Mouse (Mus musculus): ENCODE measurements around the gene Irf2bp1. TPM values are rescaled to one million over a fixed set of nuclear protein-coding genes. Genes with fewer than 3 reads are reported as not detected.

The Irf2bp1 gene
- polyA plus RNA-seq, 1 experiment from 2014 or later: 23.5 TPM

- H3K4me2 ChIP-seq (replicated peaks; ENCODE audit: low read depth, low read length): no peak overlapping the region
- WGBS: 90% methylated on average over 3 of the region's 3 CpGs
- 0 out of 2 replicates have a peak, but pooled peaks cover 4% of the 10 kb centered on the region for H3K9me3 ChIP-seq (ENCODE audit: low read length)
- H3K4me1 ChIP-seq (ENCODE audit: insufficient read depth, low read length): no peaks in the 10 kb centered on the region
- H3K27me3 ChIP-seq (ENCODE audit: insufficient read depth, low read length): peaks cover 7% of the 10 kb centered on the region
- no peak overlapping the region for H3K27ac ChIP-seq (ENCODE audit: low read length)
- H3K36me3 ChIP-seq (ENCODE audit: insufficient read depth, low read length): no peaks in the 10 kb centered on the region
- H3K4me3 ChIP-seq (ENCODE audit: low read length): no peak overlapping the region
- no peak for ATAC-seq (ENCODE audit: low FRiP score, low TSS enrichment)
- no peak overlapping the region for H3K9ac ChIP-seq (replicated peaks; ENCODE audit: low read length)
These were observed 32.9 kb upstream of the Irf2bp1 start for GRCm38 (mm10) chr7:18970956-18971355.

GRCm38 (mm10) chr7:18978381-18978780, 25.5 kb upstream of the Irf2bp1 start:
- Histone ChIP-seq H3K27me3 (ENCODE audit: insufficient read depth, low read length) (no peaks in the 10 kb centered on the region), H3K4me3 (ENCODE audit: low read length) (no peak overlapping the region), H3K4me2 (replicated peaks; ENCODE audit: low read depth, low read length) (no peak overlapping the region), H3K9ac (replicated peaks; ENCODE audit: low read length) (no peak overlapping the region), H3K36me3 (ENCODE audit: insufficient read depth, low read length) (no peaks in the 10 kb centered on the region), H3K9me3 (ENCODE audit: low read length) (no peaks in the 10 kb centered on the region), H3K27ac (ENCODE audit: low read length) (no peak overlapping the region), H3K4me1 (ENCODE audit: insufficient read depth, low read length) (no peaks in the 10 kb centered on the region)
- 84% methylated on average over 9 of the region's 9 CpGs for WGBS
- no peak for ATAC-seq (ENCODE audit: low FRiP score, low TSS enrichment)

GRCm38 (mm10) chr7:18986503-18986902, 17.3 kb upstream of the Irf2bp1 start:
- no peaks in the 10 kb centered on the region for H3K9me3 ChIP-seq (ENCODE audit: low read length)
- no peak overlapping the region for H3K4me2 ChIP-seq (replicated peaks; ENCODE audit: low read depth, low read length)
- H3K36me3 ChIP-seq (ENCODE audit: insufficient read depth, low read length): no peaks in the 10 kb centered on the region
- no peak overlapping the region for H3K4me3 ChIP-seq (ENCODE audit: low read length)
- no peak overlapping the region for H3K9ac ChIP-seq (replicated peaks; ENCODE audit: low read length)
- peaks cover 11% of the 10 kb centered on the region for H3K4me1 ChIP-seq (ENCODE audit: insufficient read depth, low read length)
- 0 out of 2 replicates have a peak, but pooled peaks cover 6% of the 10 kb centered on the region for H3K27me3 ChIP-seq (ENCODE audit: insufficient read depth, low read length)
- WGBS: 72% methylated on average over 2 of the region's 2 CpGs
- H3K27ac ChIP-seq (ENCODE audit: low read length): no peak overlapping the region
- no peak for ATAC-seq (ENCODE audit: low FRiP score, low TSS enrichment)

- no peak within 1 kb of the TSS for H3K27ac ChIP-seq (ENCODE audit: low read length)
- 0 out of 2 replicates have a peak, but pooled peaks cover 12% of the 10 kb centered on the region for H3K27me3 ChIP-seq (ENCODE audit: insufficient read depth, low read length)
- no peaks in the 10 kb centered on the region for H3K9me3 ChIP-seq (ENCODE audit: low read length)
- H3K4me1 ChIP-seq (ENCODE audit: insufficient read depth, low read length): peaks cover 17% of the 10 kb centered on the region
- no peak within 1 kb of the TSS for H3K4me2 ChIP-seq (replicated peaks; ENCODE audit: low read depth, low read length)
- WGBS: 37% methylated on average over 2 of the region's 2 CpGs
- no peak within 1 kb of the TSS for H3K4me3 ChIP-seq (ENCODE audit: low read length)
- ATAC-seq (ENCODE audit: low FRiP score, low TSS enrichment): no peak
- H3K9ac ChIP-seq (replicated peaks; ENCODE audit: low read length): no peak within 1 kb of the TSS
- H3K36me3 ChIP-seq (ENCODE audit: insufficient read depth, low read length): no peaks in the 10 kb centered on the region
These were observed 16.7 kb upstream of the Irf2bp1 start, which contains the start of gene Nanos2 for GRCm38 (mm10) chr7:18987100-18987499. Nanos2 (plus strand) TSS chr7:18987400.

GRCm38 (mm10) chr7:18987747-18988146, 16.1 kb upstream of the Irf2bp1 start:
- H3K4me2 ChIP-seq (replicated peaks; ENCODE audit: low read depth, low read length): no peak overlapping the region
- no peaks in the 10 kb centered on the region for H3K9me3 ChIP-seq (ENCODE audit: low read length)
- no peaks in the 10 kb centered on the region for H3K36me3 ChIP-seq (ENCODE audit: insufficient read depth, low read length)
- H3K4me1 ChIP-seq (ENCODE audit: insufficient read depth, low read length): peaks cover 22% of the 10 kb centered on the region
- no peak for ATAC-seq (ENCODE audit: low FRiP score, low TSS enrichment)
- H3K27me3 ChIP-seq (ENCODE audit: insufficient read depth, low read length): 0 out of 2 replicates have a peak, but pooled peaks cover 13% of the 10 kb centered on the region
- H3K4me3 ChIP-seq (ENCODE audit: low read length): no peak overlapping the region
- no peak overlapping the region for H3K9ac ChIP-seq (replicated peaks; ENCODE audit: low read length)
- H3K27ac ChIP-seq (ENCODE audit: low read length): no peak overlapping the region
- 75% methylated on average over 13 of the region's 13 CpGs for WGBS

DNA sequence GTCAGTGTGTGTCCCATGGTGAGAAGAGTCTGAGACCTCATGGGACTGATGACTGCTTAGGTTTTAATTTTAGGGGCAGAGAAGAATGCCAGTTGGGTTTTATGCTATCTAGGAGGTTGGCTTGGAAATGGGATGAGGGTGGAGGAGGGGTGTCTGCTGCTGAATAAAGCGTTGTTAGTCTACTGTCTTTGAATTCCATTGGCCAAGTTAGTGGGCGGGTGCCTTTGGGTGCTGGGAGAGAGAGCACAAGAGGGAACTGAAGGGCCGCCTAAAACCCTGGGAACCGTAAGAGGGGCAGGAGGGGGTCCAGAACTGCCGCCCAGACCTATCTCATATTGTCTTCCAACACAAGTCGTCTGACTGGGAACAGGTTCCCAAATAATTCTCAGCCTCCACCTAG, 15.1 kb upstream of the Irf2bp1 start:
- 68% methylated on average over 6 of the region's 6 CpGs for whole genome bisulfite sequencing
- H3K4me1 ChIP-seq (ENCODE audit: insufficient read depth, low read length): peaks cover 22% of the 10 kb centered on the region
- no peaks in the 10 kb centered on the region for H3K9me3 ChIP-seq (ENCODE audit: low read length)
- H3K36me3 ChIP-seq (ENCODE audit: insufficient read depth, low read length): no peaks in the 10 kb centered on the region
- no peak for ATAC-seq (ENCODE audit: low FRiP score, low TSS enrichment)
- 0 out of 2 replicates have a peak, but pooled peaks cover 19% of the 10 kb centered on the region for H3K27me3 ChIP-seq (ENCODE audit: insufficient read depth, low read length)
- no peak overlapping the region for H3K4me2 ChIP-seq (replicated peaks; ENCODE audit: low read depth, low read length)
- H3K4me3 ChIP-seq (ENCODE audit: low read length): no peak overlapping the region
- H3K9ac ChIP-seq (replicated peaks; ENCODE audit: low read length): no peak overlapping the region
- H3K27ac ChIP-seq (ENCODE audit: low read length): no peak overlapping the region

DNA sequence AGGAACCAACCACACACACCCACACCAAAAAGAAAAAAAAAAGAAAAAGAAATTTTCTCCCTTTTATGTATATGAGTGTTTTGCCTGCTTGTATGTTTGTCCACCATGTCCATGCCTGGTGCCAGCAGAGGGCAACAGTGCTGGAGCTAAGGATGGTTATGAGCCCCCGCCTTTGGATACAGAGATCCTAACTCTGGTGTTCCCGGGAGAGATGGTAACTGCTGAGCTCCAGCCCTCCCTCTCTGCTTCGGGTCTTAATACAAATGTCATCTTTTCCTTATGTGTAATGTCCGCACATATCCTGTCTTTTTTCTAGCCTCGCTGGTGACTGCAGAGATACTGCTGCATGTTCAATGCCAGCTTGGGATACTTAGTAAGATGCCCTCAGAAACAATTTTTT, 13.8 kb upstream of the Irf2bp1 start:
- 0 out of 2 replicates have a peak overlapping the region, but pooled peaks have one; percentile 27 for H3K9ac ChIP-seq (replicated peaks; ENCODE audit: low read length)
- no peaks in the 10 kb centered on the region for H3K36me3 ChIP-seq (ENCODE audit: insufficient read depth, low read length)
- peak overlapping the region; percentile 90 for H3K4me2 ChIP-seq (replicated peaks; ENCODE audit: low read depth, low read length)
- ATAC-seq (ENCODE audit: low FRiP score, low TSS enrichment): no peak
- peak overlapping the region; percentile 83 for H3K27ac ChIP-seq (ENCODE audit: low read length)
- no peaks in the 10 kb centered on the region for H3K9me3 ChIP-seq (ENCODE audit: low read length)
- 6% methylated on average over 5 of the region's 5 CpGs for WGBS
- H3K4me3 ChIP-seq (ENCODE audit: low read length): peak overlapping the region; percentile 58
- H3K4me1 ChIP-seq (ENCODE audit: insufficient read depth, low read length): peaks cover 22% of the 10 kb centered on the region
- 0 out of 2 replicates have a peak, but pooled peaks cover 19% of the 10 kb centered on the region for H3K27me3 ChIP-seq (ENCODE audit: insufficient read depth, low read length)

DNA sequence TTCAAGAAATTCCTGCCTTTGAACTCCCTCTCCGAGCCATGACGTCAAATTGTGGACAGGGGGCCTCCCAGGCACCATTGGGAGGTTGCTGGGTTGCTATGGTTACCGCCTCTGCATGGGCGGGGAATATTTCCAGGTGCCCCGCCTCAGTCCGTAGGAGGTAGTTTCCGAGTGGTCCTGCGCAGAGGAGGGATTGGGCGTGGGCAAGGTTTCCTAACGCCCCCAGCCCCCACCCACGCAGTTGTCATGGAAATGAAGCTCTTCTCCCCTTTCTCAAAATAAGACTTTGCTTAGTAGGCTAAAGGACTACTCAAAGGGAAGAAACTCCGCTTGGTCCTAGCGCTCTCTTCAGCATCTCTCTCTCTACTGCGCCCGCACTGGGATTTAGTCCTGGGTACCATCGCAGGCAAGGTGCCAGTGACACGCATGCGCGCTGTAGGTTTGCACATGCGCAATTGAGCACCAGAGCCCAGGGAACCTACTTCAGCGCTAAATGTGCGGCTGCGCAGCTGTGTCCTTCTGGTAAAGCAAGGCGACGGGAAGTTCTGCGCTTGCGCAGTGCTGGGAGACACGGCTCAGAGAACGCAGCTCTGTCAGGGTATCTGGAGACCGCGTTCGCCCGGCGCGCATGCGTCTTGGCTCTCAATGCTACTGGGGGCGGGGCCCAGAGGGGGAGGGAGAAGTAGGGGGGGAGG, 13.1 kb upstream of the Irf2bp1 start, which contains the start of gene Mypop:
Gene Mypop, plus strand, starts transcription at position 645 of the 695 bp plus-strand sequence.
- under 1% methylated on average over 36 of the region's 37 CpGs for WGBS

GRCm38 (mm10) chr7:18991660-18992293, 12.1 kb upstream of the Irf2bp1 start:
- 0 out of 2 replicates have a peak, but pooled peaks cover under 1% of the 10 kb centered on the region for H3K36me3 ChIP-seq (ENCODE audit: insufficient read depth, low read length)
- WGBS: under 1% methylated on average over 59 of the region's 59 CpGs
- H3K27ac ChIP-seq (ENCODE audit: low read length): no peak overlapping the region
- H3K4me3 ChIP-seq (ENCODE audit: low read length): peak overlapping the region; percentile 58
- peaks cover 22% of the 10 kb centered on the region for H3K4me1 ChIP-seq (ENCODE audit: insufficient read depth, low read length)
- ATAC-seq (ENCODE audit: low FRiP score, low TSS enrichment): 0 out of 2 replicates have a peak, but pooled peaks have one; percentile 8
- peak overlapping the region; percentile 71 for H3K9ac ChIP-seq (replicated peaks; ENCODE audit: low read length)
- H3K27me3 ChIP-seq (ENCODE audit: insufficient read depth, low read length): 0 out of 2 replicates have a peak, but pooled peaks cover 19% of the 10 kb centered on the region
- H3K9me3 ChIP-seq (ENCODE audit: low read length): no peaks in the 10 kb centered on the region
- H3K4me2 ChIP-seq (replicated peaks; ENCODE audit: low read depth, low read length): peak overlapping the region; percentile 90

More for the DNA sequence above, 13.1 kb upstream of the Irf2bp1 start, which contains the start of gene Mypop:
- Histone ChIP-seq H3K4me2 (replicated peaks; ENCODE audit: low read depth, low read length) (peak within 1 kb of the TSS; percentile 90), H3K9ac (replicated peaks; ENCODE audit: low read length) (peak within 1 kb of the TSS; percentile 71), H3K4me3 (ENCODE audit: low read length) (peak within 1 kb of the TSS; percentile 58), H3K9me3 (ENCODE audit: low read length) (no peaks in the 10 kb centered on the region), H3K36me3 (ENCODE audit: insufficient read depth, low read length) (no peaks in the 10 kb centered on the region), H3K4me1 (ENCODE audit: insufficient read depth, low read length) (peaks cover 22% of the 10 kb centered on the region), H3K27ac (ENCODE audit: low read length) (peak within 1 kb of the TSS; percentile 83), H3K27me3 (ENCODE audit: insufficient read depth, low read length) (0 out of 2 replicates have a peak, but pooled peaks cover 19% of the 10 kb centered on the region)
- ATAC-seq (ENCODE audit: low FRiP score, low TSS enrichment): peak; percentile 94

Measured in kidney, embryonic 16.5 days (tissue).